ENCODE assay signal across 8 mouse cellular contexts in the genomic region with DNA sequence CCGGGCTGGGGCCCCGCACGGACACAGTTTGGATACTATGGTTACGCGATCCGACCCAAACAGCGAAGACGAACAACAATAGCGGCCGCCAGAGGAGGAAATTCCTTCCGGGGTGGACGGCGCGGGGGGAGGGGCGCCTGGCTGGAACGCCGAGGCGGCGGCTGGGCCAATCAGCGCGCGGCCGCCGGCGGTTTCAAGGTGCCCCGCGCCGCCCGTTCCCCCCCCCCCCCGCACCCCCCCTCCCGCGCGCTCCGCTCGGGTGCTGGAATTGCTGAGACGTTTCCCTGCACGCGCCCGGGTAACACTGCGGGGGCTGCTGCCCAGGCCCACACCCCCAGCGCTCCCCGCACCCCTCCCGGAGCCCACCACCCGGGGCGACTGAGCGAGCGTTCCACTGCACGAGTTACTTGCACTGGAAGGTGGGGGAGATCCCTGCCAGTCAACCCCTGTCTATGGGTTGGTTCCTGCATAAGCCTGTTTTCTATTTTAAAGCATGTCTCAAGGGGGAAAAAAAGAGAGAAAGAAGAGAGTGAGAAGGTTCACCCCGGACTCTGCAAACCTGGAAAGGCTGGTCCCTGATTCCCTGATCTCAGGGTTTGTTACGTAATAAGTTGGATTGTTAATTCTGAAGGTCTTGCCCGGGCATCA. TPM values are rescaled to one million over a fixed set of nuclear protein-coding genes. Genes with fewer than 3 reads are reported as not detected.
DNase-seq lines count a peak whose midpoint lies in the region; TF ChIP-seq lines count a peak whose summit lies in the region.

No protein-coding gene starts in this region.

- peak; percentile 80 for DNase-seq in T-cell, adult 2 months (ENCODE audit: low spot score)
- peak; percentile 95 to 96 for DNase-seq in cerebellum, postnatal 25 days
- peak; percentile 95 for DNase-seq in gastrocnemius, adult 2 months
- peak; percentile 91 for DNase-seq in induced T-regulatory cell, adult 2 months (ENCODE audit: low read depth)
- peak; percentile 56 to 86 for DNase-seq in left cerebral cortex, adult 9 months (ENCODE audit: low spot score in 2 of 2)
- peak; percentile 96 for DNase-seq in right cerebral cortex, postnatal 14 days
- peak; percentile 90 for DNase-seq in urinary bladder, postnatal 25 days (ENCODE audit: low spot score)

- peak; percentile 19; the same call in 1 of the 2 replicates for TF ChIP-seq CTCF in gastrocnemius, adult 2 months (IDR thresholded peaks at IDR 0.05)

- peak overlapping the region; percentile 97 for H3K27ac ChIP-seq in gastrocnemius, adult 2 months

- H3K9me3 ChIP-seq in megakaryocyte, embryonic 14.5 days: no peaks in the 10 kb centered on the region

- peak overlapping the region; percentile 87 for H3K4me3 ChIP-seq in gastrocnemius, adult 2 months
- peak overlapping the region; percentile 94 for H3K4me3 ChIP-seq in megakaryocyte, embryonic 14.5 days (replicated peaks)

- peaks cover 73% of the 10 kb centered on the region for H3K4me1 ChIP-seq in megakaryocyte, embryonic 14.5 days

- H3K27me3 ChIP-seq in megakaryocyte, embryonic 14.5 days (replicated peaks): peaks cover 8% of the 10 kb centered on the region

- H3K36me3 ChIP-seq in megakaryocyte, embryonic 14.5 days (replicated peaks; ENCODE audit: low read length): no peaks in the 10 kb centered on the region

- intact Hi-C loops in gastrocnemius, adult 2 months (cut with DNase I): loop anchor here (1.0 to 5.0 kb wide), 5 partner anchors 70 to 324 kb away; a partner anchor contains a TSS

RNA-seq across cellular contexts. Expression of a gene that starts 35.3 kb away (rescaled TPM):
- total RNA-seq in gastrocnemius, adult 2 months (2021): 10 to 100 TPM in 1 of 2 experiments, 1 to 10 TPM in 1; 7.1 to 17.3 TPM
- 1.4 and 2.2 TPM in 2 replicates for polyA plus RNA-seq in megakaryocyte, embryonic 14.5 days (2012; ENCODE audit: insufficient read depth, low replicate concordance)

Comparison
In these comparisons a context has a peak if more than half of its experiments do, and no peak if none do; other contexts are left out.
1. Peak in every context shown above with its lines: DNase-seq, H3K4me3 ChIP-seq and H3K27ac ChIP-seq.